Mouse (Mus musculus) stomach, postnatal 0 days (tissue): ENCODE results near the gene Nkiras2. TPM values are rescaled to one million over a fixed set of nuclear protein-coding genes. Genes with fewer than 3 reads are reported as not detected.
"Not testable (repeated sequence)": the region's sequence is repeated elsewhere in the genome, so short reads cannot be mapped to it uniquely, and the experiment has no call there.

Source experiments
- ATAC-seq: fragments of 200-750 bp; cut with Nextera tagmentation; 2 replicates; pipeline ENCODE4 v1.8.0; 2017; ENCODE audit not compliant: low FRiP score, low TSS enrichment
- DNase-seq: peaks from one replicate; pipeline ENCODE4 v3.0.0-alpha.2; 2016; ENCODE audit warnings: low spot score
- H3K27ac ChIP-seq: fragments of 300-500 bp; sonication (generic); replicated peaks from 2 replicates; pipeline ENCODE4 v1.5.1; 2014; ENCODE audit warnings: mild to moderate bottlenecking, control low read depth
- H3K27me3 ChIP-seq: fragments of 300-500 bp; sonication (generic); 2 replicates; pipeline ENCODE4 v1.6.1; 2014; ENCODE audit warnings: low read length; ENCODE audit not compliant: control insufficient read depth, insufficient read depth
- H3K36me3 ChIP-seq: fragments of 300-500 bp; sonication (generic); 2 replicates; pipeline ENCODE4 v1.6.1; 2014; ENCODE audit warnings: low read length, mixed read lengths; ENCODE audit not compliant: control insufficient read depth, insufficient read depth
- H3K4me1 ChIP-seq: fragments of 300-500 bp; sonication (generic); replicated peaks from 2 replicates; pipeline ENCODE4 v1.6.1; 2014; ENCODE audit warnings: antibody characterized with exemption; ENCODE audit not compliant: control insufficient read depth, insufficient read depth
- H3K4me2 ChIP-seq: fragments of 300-500 bp; sonication (generic); replicated peaks from 2 replicates; pipeline ENCODE4 v1.6.1; 2014; ENCODE audit warnings: low read depth, mild to moderate bottlenecking, control low read depth, moderate library complexity
- H3K4me3 ChIP-seq: fragments of 300-500 bp; sonication (generic); 2 replicates; pipeline ENCODE4 v1.5.1; 2014; ENCODE audit warnings: low read depth, low read length, control low read depth
- H3K9ac ChIP-seq: fragments of 300-500 bp; sonication (generic); 2 replicates; pipeline ENCODE4 v1.6.1; 2014; ENCODE audit warnings: mild to moderate bottlenecking, low read length, control low read depth, mixed read lengths
- H3K9me3 ChIP-seq: fragments of 300-500 bp; sonication (generic); 2 replicates; pipeline ENCODE4 v1.6.1; 2016; ENCODE audit warnings: low read length; ENCODE audit not compliant: control insufficient read depth
- CTCF ChIP-seq: IDR thresholded peaks from 2 replicates; pipeline ENCODE4 v1.5.1; 2016; ENCODE audit warnings: antibody characterized with exemption, low read depth, mild to moderate bottlenecking, moderate library complexity
- EP300 ChIP-seq: optimal IDR thresholded peaks from 2 replicates; pipeline ENCODE3; 2016; ENCODE audit warnings: antibody characterized with exemption
- WGBS: fragments of 180-500 bp; shearing (Covaris S2); extraction: QIAGEN DNeasy Blood & Tissue Kit; methylation state at CpG from one replicate; pipeline ENCODE4 v1.1.7; 2014; 5-methylcytosine and 5-hydroxymethylcytosine counted together
- polyA plus RNA-seq: library from polyadenylated mRNA; unstranded; fragments of >200 nt; fragmentation: Nextera tagmentation; extraction: Ambion mirVana; gene quantifications from 2 replicates; pipeline ENCODE4 v1.2.1, GENCODE M21; 2015

Nkiras2 gene
- polyA plus RNA-seq, 1 experiment from 2014 or later = 59.0 TPM

- DNase-seq = no peak
- peaks cover 21% of the 10 kb centered on the region for H3K36me3 ChIP-seq
Measured at GRCm38 (mm10) chr11:100580275-100580674, 38.8 kb upstream of the Nkiras2 start.

GRCm38 (mm10) chr11:100581756-100582155, 37.3 kb upstream of the Nkiras2 start:
- peak; percentile 76 for ATAC-seq
- WGBS = 42% methylated on average over 4 of the region's 4 CpGs

More at GRCm38 (mm10) chr11:100580275-100580674, 38.8 kb upstream of the Nkiras2 start:
- no peak for ATAC-seq
- H3K27me3 ChIP-seq = no peaks in the 10 kb centered on the region
- H3K4me3 ChIP-seq = no peak overlapping the region
- no peak overlapping the region for H3K9ac ChIP-seq
- 83% methylated on average over 13 of the region's 13 CpGs for WGBS
- no peak overlapping the region for H3K4me2 ChIP-seq
- no peaks in the 10 kb centered on the region for H3K4me1 ChIP-seq
- no peak overlapping the region for H3K27ac ChIP-seq
- H3K9me3 ChIP-seq = no peaks in the 10 kb centered on the region
- TF ChIP-seq CTCF (no peak), EP300 (no peak)

GRCm38 (mm10) chr11:100582413-100582812, 36.6 kb upstream of the Nkiras2 start:
- H3K4me3 ChIP-seq, H3K27ac ChIP-seq, DNase-seq, H3K9me3 ChIP-seq, H3K9ac ChIP-seq, H3K4me2 ChIP-seq, H3K27me3 ChIP-seq, H3K4me1 ChIP-seq, ATAC-seq: not testable (repeated sequence)
- H3K36me3 ChIP-seq = peaks cover 37% of the 10 kb centered on the region
- WGBS = 96% methylated on average over 1 of the region's 1 CpGs

More at GRCm38 (mm10) chr11:100581756-100582155, 37.3 kb upstream of the Nkiras2 start:
- Histone ChIP-seq H3K27ac (peak overlapping the region; percentile 53; the same call in 1 of the 2 replicates), H3K36me3 (peaks cover 32% of the 10 kb centered on the region), H3K9me3 (no peaks in the 10 kb centered on the region), H3K9ac (no peak overlapping the region), H3K4me3 (no peak overlapping the region), H3K27me3 (no peaks in the 10 kb centered on the region), H3K4me2 (no peak overlapping the region), H3K4me1 (no peaks in the 10 kb centered on the region)
- no peak for TF ChIP-seq CTCF
- no peak for TF ChIP-seq EP300
- DNase-seq = peak; percentile 90

GRCm38 (mm10) chr11:100582836-100583235, 36.2 kb upstream of the Nkiras2 start:
- H3K27ac ChIP-seq = no peak overlapping the region
- WGBS = 72% methylated on average over 2 of the region's 2 CpGs
- TF ChIP-seq CTCF (no peak), EP300 (no peak)
- no peak for DNase-seq
- no peaks in the 10 kb centered on the region for H3K9me3 ChIP-seq
- no peaks in the 10 kb centered on the region for H3K4me1 ChIP-seq
- no peak overlapping the region for H3K4me2 ChIP-seq
- ATAC-seq = no peak
- no peaks in the 10 kb centered on the region for H3K27me3 ChIP-seq
- H3K4me3 ChIP-seq = no peak overlapping the region
- no peak overlapping the region for H3K9ac ChIP-seq
- peaks cover 40% of the 10 kb centered on the region for H3K36me3 ChIP-seq

- no peak for TF ChIP-seq EP300
- TF ChIP-seq CTCF = no peak
- no peak overlapping the region for H3K4me2 ChIP-seq
- H3K27ac ChIP-seq = no peak overlapping the region
- no peak overlapping the region for H3K9ac ChIP-seq
- H3K36me3 ChIP-seq = peaks cover 40% of the 10 kb centered on the region
- no peak for DNase-seq
- no peaks in the 10 kb centered on the region for H3K4me1 ChIP-seq
- no peak for ATAC-seq
- H3K9me3 ChIP-seq = no peaks in the 10 kb centered on the region
- H3K27me3 ChIP-seq = no peaks in the 10 kb centered on the region
- no peak overlapping the region for H3K4me3 ChIP-seq
- WGBS = 90% methylated on average over 7 of the region's 7 CpGs
Measured at GRCm38 (mm10) chr11:100584561-100584961, 34.5 kb upstream of the Nkiras2 start.

- no peak for ATAC-seq
- WGBS = 99% methylated on average over 3 of the region's 3 CpGs
- H3K36me3 ChIP-seq = peaks cover 40% of the 10 kb centered on the region
Measured at GRCm38 (mm10) chr11:100585148-100585547, 33.9 kb upstream of the Nkiras2 start.

More at GRCm38 (mm10) chr11:100585148-100585547, 33.9 kb upstream of the Nkiras2 start:
- DNase-seq = no peak
- no peaks in the 10 kb centered on the region for H3K4me1 ChIP-seq
- H3K9ac ChIP-seq = no peak overlapping the region
- no peak overlapping the region for H3K4me2 ChIP-seq
- no peak overlapping the region for H3K27ac ChIP-seq
- no peak overlapping the region for H3K4me3 ChIP-seq
- no peaks in the 10 kb centered on the region for H3K27me3 ChIP-seq
- TF ChIP-seq CTCF (no peak), EP300 (no peak)
- no peaks in the 10 kb centered on the region for H3K9me3 ChIP-seq
